In the genomic region with DNA sequence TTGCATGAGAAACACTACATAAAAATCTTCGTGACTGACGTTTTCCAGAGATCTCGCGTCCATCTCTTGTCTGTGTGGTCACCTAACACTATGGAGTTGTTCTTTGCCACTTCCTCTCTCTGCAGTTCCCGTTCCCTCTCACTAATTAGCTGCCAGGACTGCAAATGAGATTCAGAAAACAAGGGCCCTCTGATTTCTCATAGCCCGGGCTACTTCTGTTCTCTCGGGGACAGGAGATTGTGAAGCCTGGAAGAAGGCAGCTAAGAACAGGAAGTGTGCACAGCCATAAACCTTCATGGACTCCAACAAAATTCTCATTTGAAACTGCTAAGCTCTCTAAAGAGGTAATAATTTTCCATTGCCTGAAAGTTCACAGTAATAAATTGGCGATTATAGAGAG, we compare ENCODE assay signal across 24 mouse cellular contexts.
DNase-seq lines count a peak whose midpoint lies in the region; ATAC-seq and TF ChIP-seq lines count a peak whose summit lies in the region.
"Had no signal": no experiment of that assay in that cellular context is flagged by ENCODE, and none has a peak within 500 bp of the region (broad histone marks: within the 10 kb centered on the region; RNA-seq: fewer than 3 reads in every experiment).

No protein-coding gene starts in this region.

- no peaks in the 10 kb centered on the region for H3K27me3 ChIP-seq in forebrain, embryonic 11.5 days (ENCODE audit: control insufficient read depth, insufficient read depth, low read length)
- H3K27me3 ChIP-seq in forebrain, postnatal 0 days (ENCODE audit: insufficient read depth, low read length) = no peaks in the 10 kb centered on the region
- H3K27me3 ChIP-seq: embryonic facial prominence, embryonic 15.5 days; forebrain, embryonic 15.5 days; intestine, embryonic 15.5 days; liver, embryonic 15.5 days; midbrain, embryonic 12.5 days; stomach, embryonic 15.5 days had no signal

- TF ChIP-seq CTCF in forebrain, postnatal 0 days (IDR thresholded peaks at IDR 0.05; ENCODE audit: low read depth) = no peak
- TF ChIP-seq CTCF in lung, adult 2 months (IDR thresholded peaks at IDR 0.05; ENCODE audit: insufficient read depth, low read length) = no peak

- H3K4me2 ChIP-seq in forebrain, embryonic 11.5 days (ENCODE audit: low read depth, low read length, severe bottlenecking) = no peak overlapping the region
- H3K4me2 ChIP-seq in forebrain, postnatal 0 days (ENCODE audit: low read depth) = no peak overlapping the region
- H3K4me2 ChIP-seq: embryonic facial prominence, embryonic 15.5 days; forebrain, embryonic 15.5 days; intestine, embryonic 15.5 days; liver, embryonic 15.5 days; midbrain, embryonic 12.5 days; stomach, embryonic 15.5 days had no signal

- ATAC-seq in forebrain, embryonic 11.5 days (replicated peaks; ENCODE audit: low FRiP score) = peak; percentile 46; the same call in 1 of the 2 replicates
- no peak for ATAC-seq in forebrain, postnatal 0 days
- ATAC-seq in megakaryocyte progenitor cell, adult 5-6 weeks (replicated peaks; ENCODE audit: poor library complexity) = peak; percentile 72
- ATAC-seq: forebrain, embryonic 15.5 days; hindbrain, embryonic 16.5 days; intestine, embryonic 15.5 days had no signal

- H3K4me3 ChIP-seq in forebrain, embryonic 11.5 days (ENCODE audit: low read depth, low read length) = no peak overlapping the region
- no peak overlapping the region for H3K4me3 ChIP-seq in forebrain, postnatal 0 days (ENCODE audit: low read depth, low read length)
- no peak overlapping the region for H3K4me3 ChIP-seq in lung, adult 2 months (replicated peaks; ENCODE audit: extremely low read depth, low read depth, low read length)
- H3K4me3 ChIP-seq: embryonic facial prominence, embryonic 15.5 days; forebrain, embryonic 15.5 days; intestine, embryonic 15.5 days; layer of hippocampus, adult 2 months; liver, embryonic 15.5 days; midbrain, embryonic 12.5 days; stomach, embryonic 15.5 days had no signal

- WGBS in forebrain, embryonic 11.5 days = 64% methylated on average over 8 of the region's 8 CpGs
- 60% methylated on average over 8 of the region's 8 CpGs for WGBS in forebrain, postnatal 0 days
- WGBS in lung, adult 2 months = 76% methylated on average over 8 of the region's 8 CpGs

- H3K9ac ChIP-seq in forebrain, embryonic 11.5 days (ENCODE audit: low read length) = no peak overlapping the region
- no peak overlapping the region for H3K9ac ChIP-seq in forebrain, postnatal 0 days
- H3K9ac ChIP-seq: embryonic facial prominence, embryonic 15.5 days; forebrain, embryonic 15.5 days; intestine, embryonic 15.5 days; liver, embryonic 15.5 days; midbrain, embryonic 12.5 days; stomach, embryonic 15.5 days had no signal

- DNase-seq in forebrain, embryonic 11.5 days (ENCODE audit: low spot score) = no peak
- DNase-seq in forebrain, postnatal 0 days = no peak
- DNase-seq in lung, postnatal 25 days (ENCODE audit: low spot score) = peak; percentile 7
- DNase-seq in lung, adult 2 months = no peak
- no peak for DNase-seq in right cerebral cortex, postnatal 4 days
- DNase-seq in MN1 (ENCODE audit: low spot score) = no peak
- DNase-seq: adrenal gland, postnatal 14 days; cerebellum, adult 8-10 months; cerebellum, postnatal 36 days; gastrocnemius, postnatal 36 days; kidney, adult 9 months; layer of hippocampus, postnatal 36 days; liver; right cerebral cortex, postnatal 25 days; thymus, postnatal 25 days had no signal

- no peaks in the 10 kb centered on the region for H3K36me3 ChIP-seq in forebrain, embryonic 11.5 days (ENCODE audit: control insufficient read depth, insufficient read depth, low read length)
- no peaks in the 10 kb centered on the region for H3K36me3 ChIP-seq in forebrain, postnatal 0 days (ENCODE audit: insufficient read depth)
- H3K36me3 ChIP-seq: embryonic facial prominence, embryonic 15.5 days; forebrain, embryonic 15.5 days; intestine, embryonic 15.5 days; liver, embryonic 15.5 days; midbrain, embryonic 12.5 days; stomach, embryonic 15.5 days had no signal

- no peak overlapping the region for H3K27ac ChIP-seq in forebrain, embryonic 11.5 days (ENCODE audit: low read depth, low read length)
- no peak overlapping the region for H3K27ac ChIP-seq in forebrain, postnatal 0 days (ENCODE audit: low read depth, low read length)
- H3K27ac ChIP-seq: embryonic facial prominence, embryonic 15.5 days; forebrain, embryonic 15.5 days; intestine, embryonic 15.5 days; layer of hippocampus, adult 2 months; liver, embryonic 15.5 days; midbrain, embryonic 12.5 days; stomach, embryonic 15.5 days had no signal

- no peak for TF ChIP-seq POLR2A in lung, adult 2 months (IDR thresholded peaks at IDR 0.05; ENCODE audit: borderline replicate concordance, extremely low read depth, low read depth, low read length)

- H3K4me1 ChIP-seq in forebrain, embryonic 11.5 days (replicated peaks; ENCODE audit: control insufficient read depth, insufficient read depth, low read length) = no peaks in the 10 kb centered on the region
- no peaks in the 10 kb centered on the region for H3K4me1 ChIP-seq in forebrain, postnatal 0 days (ENCODE audit: insufficient read depth)
- H3K4me1 ChIP-seq in lung, adult 2 months (ENCODE audit: control insufficient read depth, insufficient read depth, low read length) = peaks cover 3% of the 10 kb centered on the region; the same call in 1 of the 2 replicates
- H3K4me1 ChIP-seq: forebrain, embryonic 15.5 days; intestine, embryonic 15.5 days; liver, embryonic 15.5 days; midbrain, embryonic 12.5 days; stomach, embryonic 15.5 days had no signal

- no peaks in the 10 kb centered on the region for H3K9me3 ChIP-seq in forebrain, embryonic 11.5 days (ENCODE audit: control insufficient read depth, low read length)
- no peaks in the 10 kb centered on the region for H3K9me3 ChIP-seq in forebrain, postnatal 0 days (ENCODE audit: low read length)
- H3K9me3 ChIP-seq: embryonic facial prominence, embryonic 15.5 days; forebrain, embryonic 15.5 days; intestine, embryonic 15.5 days; liver, embryonic 15.5 days; midbrain, embryonic 12.5 days; stomach, embryonic 15.5 days had no signal
